ENCODE assay signal across 8 mouse cellular contexts in genomic region chr11:57673977-57674687, GRCm38 (mm10). TPM values are rescaled to one million over a fixed set of nuclear protein-coding genes. Genes with fewer than 3 reads are reported as not detected.
DNase-seq lines count a peak whose midpoint lies in the region; ATAC-seq lines count a peak whose summit lies in the region.

No protein-coding gene starts in this region.

- peak overlapping the region; percentile 48; the same call in 1 of the 2 replicates for H3K27ac ChIP-seq in forebrain, embryonic 10.5 days
- H3K27ac ChIP-seq in forebrain, embryonic 16.5 days (ENCODE audit: low read length): no peak overlapping the region
- peak overlapping the region; percentile 72 for H3K27ac ChIP-seq in heart, embryonic 10.5 days
- peak overlapping the region; percentile 92 for H3K27ac ChIP-seq in stomach, embryonic 15.5 days

- DNase-seq in forebrain, embryonic 10.5 days (ENCODE audit: extremely low spot score, low spot score): no peak
- peak; percentile 58 for DNase-seq in 3T3-L1 (ENCODE audit: low read depth, low spot score)
- no peak for DNase-seq in heart, embryonic 10.5 days (ENCODE audit: low spot score)
- DNase-seq in kidney, postnatal 14 days: peak; percentile 61
- DNase-seq in lung, postnatal 25 days (ENCODE audit: low spot score): no peak
- DNase-seq in urinary bladder, postnatal 10 days (ENCODE audit: low spot score): no peak

- H3K9me3 ChIP-seq in forebrain, embryonic 10.5 days: no peaks in the 10 kb centered on the region
- H3K9me3 ChIP-seq in forebrain, embryonic 16.5 days (ENCODE audit: control insufficient read depth, low read length): no peaks in the 10 kb centered on the region
- no peaks in the 10 kb centered on the region for H3K9me3 ChIP-seq in heart, embryonic 10.5 days
- H3K9me3 ChIP-seq in stomach, embryonic 15.5 days: no peaks in the 10 kb centered on the region

- peaks cover 8% of the 10 kb centered on the region for H3K36me3 ChIP-seq in forebrain, embryonic 10.5 days (replicated peaks)
- H3K36me3 ChIP-seq in forebrain, embryonic 16.5 days (ENCODE audit: control insufficient read depth, insufficient read depth): no peaks in the 10 kb centered on the region
- H3K36me3 ChIP-seq in heart, embryonic 10.5 days: peaks cover 3% of the 10 kb centered on the region; the same call in 1 of the 2 replicates
- H3K36me3 ChIP-seq in stomach, embryonic 15.5 days: no peaks in the 10 kb centered on the region

- no peak overlapping the region for H3K9ac ChIP-seq in forebrain, embryonic 16.5 days (replicated peaks; ENCODE audit: low read depth, low read length)
- H3K9ac ChIP-seq in stomach, embryonic 15.5 days: no peak overlapping the region

- H3K4me2 ChIP-seq in forebrain, embryonic 16.5 days (ENCODE audit: low read length): no peak overlapping the region
- peak overlapping the region; percentile 21; the same call in 1 of the 2 replicates for H3K4me2 ChIP-seq in stomach, embryonic 15.5 days

- H3K4me3 ChIP-seq in forebrain, embryonic 10.5 days: no peak overlapping the region
- no peak overlapping the region for H3K4me3 ChIP-seq in forebrain, embryonic 16.5 days (replicated peaks; ENCODE audit: low read length)
- no peak overlapping the region for H3K4me3 ChIP-seq in heart, embryonic 10.5 days
- no peak overlapping the region for H3K4me3 ChIP-seq in stomach, embryonic 15.5 days (replicated peaks)

- ATAC-seq in forebrain, embryonic 16.5 days: no peak
- no peak for ATAC-seq in stomach, embryonic 15.5 days (ENCODE audit: insufficient read depth, low FRiP score, low read depth)

- H3K27me3 ChIP-seq in forebrain, embryonic 10.5 days (ENCODE audit: poor library complexity, severe bottlenecking): no peaks in the 10 kb centered on the region
- H3K27me3 ChIP-seq in forebrain, embryonic 16.5 days (replicated peaks; ENCODE audit: control insufficient read depth, insufficient read depth, low read length): no peaks in the 10 kb centered on the region
- H3K27me3 ChIP-seq in heart, embryonic 10.5 days (ENCODE audit: insufficient read depth, poor library complexity, severe bottlenecking): no peaks in the 10 kb centered on the region
- no peaks in the 10 kb centered on the region for H3K27me3 ChIP-seq in stomach, embryonic 15.5 days (replicated peaks)

- WGBS in forebrain, embryonic 10.5 days: 83% methylated on average over 12 of the region's 12 CpGs
- WGBS in forebrain, embryonic 16.5 days: 76% methylated on average over 12 of the region's 12 CpGs
- 58% methylated on average over 12 of the region's 12 CpGs for WGBS in heart, embryonic 10.5 days
- 37% methylated on average over 12 of the region's 12 CpGs for WGBS in stomach, embryonic 15.5 days

- H3K4me1 ChIP-seq in forebrain, embryonic 10.5 days: peaks cover 43% of the 10 kb centered on the region
- no peaks in the 10 kb centered on the region; the same call in none of the 2 replicates for H3K4me1 ChIP-seq in forebrain, embryonic 16.5 days (replicated peaks; ENCODE audit: control insufficient read depth, insufficient read depth, low read length)
- peaks cover 67% of the 10 kb centered on the region for H3K4me1 ChIP-seq in heart, embryonic 10.5 days
- peaks cover 30% of the 10 kb centered on the region for H3K4me1 ChIP-seq in stomach, embryonic 15.5 days

RNA-seq across cellular contexts. Expression of gene Galnt10, which starts 28.9 kb away (rescaled TPM):
- 18.3 and 18.6 TPM in 2 replicates for polyA plus RNA-seq in forebrain, embryonic 10.5 days (2016; fragmentation: Nextera tagmentation; extraction: Ambion mirVana)
- 12.8 and 13.3 TPM in 2 replicates for polyA plus RNA-seq in forebrain, embryonic 16.5 days (2015; fragmentation: Nextera tagmentation; extraction: Ambion mirVana)
- 16.6 and 20.7 TPM in 2 replicates for polyA plus RNA-seq in heart, embryonic 10.5 days (2016; fragmentation: Nextera tagmentation; extraction: Ambion mirVana)
- polyA plus RNA-seq in stomach, embryonic 15.5 days (2015; fragmentation: Nextera tagmentation; extraction: Ambion mirVana): 19.8 and 20.5 TPM in 2 replicates

Comparison
In these comparisons a context has a peak if more than half of its experiments do, and no peak if none do; other contexts are left out.
1. DNase-seq: peak in 3T3-L1 (single experiment) and kidney, postnatal 14 days (single experiment); none in forebrain, embryonic 10.5 days (single experiment), heart, embryonic 10.5 days (single experiment), lung, postnatal 25 days (single experiment) and urinary bladder, postnatal 10 days (single experiment).